Mouse (Mus musculus) urinary bladder, adult 2 months (tissue): Measurements from ENCODE around the gene Gm6614. TPM values are rescaled to one million over a fixed set of nuclear protein-coding genes. Genes with fewer than 3 reads are reported as not detected.
"Not testable (repeated sequence)": the region's sequence is repeated elsewhere in the genome, so short reads cannot be mapped to it uniquely, and the experiment has no call there.

Experiments used
- DNase-seq: peaks from one replicate; pipeline ENCODE4 v3.0.0; 2022; ENCODE audit warnings: low spot score
- polyA plus RNA-seq: library from polyadenylated mRNA; depleted of rRNA; stranded (reverse); fragments of >200 nt; gene quantifications from 2 replicates; pipeline ENCODE4 v1.2.3, GENCODE M21; 2012; rRNA removed

Gene Gm6614
- not detected in 2 replicates for polyA plus RNA-seq

DNA sequence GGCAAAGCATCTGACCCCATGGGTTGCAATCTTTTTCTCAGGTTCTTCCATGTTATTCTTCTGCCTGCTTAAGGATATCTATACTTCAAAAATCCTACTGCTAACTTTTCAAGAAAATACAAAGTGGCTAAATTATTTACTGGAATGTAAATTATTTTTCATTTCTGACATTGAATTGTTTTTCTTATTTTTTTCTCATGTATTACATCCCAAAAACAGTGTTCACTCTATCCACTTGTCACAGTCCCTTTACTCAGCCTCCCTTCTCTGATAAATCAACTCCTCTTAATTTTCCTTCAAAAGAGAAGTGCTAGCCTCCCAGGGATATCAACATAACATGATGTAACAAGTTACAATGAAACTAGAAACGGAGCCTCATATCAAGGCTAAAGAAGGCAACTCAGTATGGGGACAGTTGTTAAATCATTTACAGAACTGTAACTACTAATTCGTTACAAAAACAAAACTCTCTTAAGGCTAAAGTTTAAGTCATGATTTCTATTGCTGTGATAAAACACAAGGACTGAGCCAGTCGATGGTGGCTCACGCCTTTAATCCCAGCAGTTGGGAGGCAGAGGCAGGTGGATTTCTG lies at the start of gene Gm6614:
TSS of gene Gm6614 (minus strand) at position 51 of the 592 bp plus-strand sequence.
- DNase-seq, result no peak

DNA sequence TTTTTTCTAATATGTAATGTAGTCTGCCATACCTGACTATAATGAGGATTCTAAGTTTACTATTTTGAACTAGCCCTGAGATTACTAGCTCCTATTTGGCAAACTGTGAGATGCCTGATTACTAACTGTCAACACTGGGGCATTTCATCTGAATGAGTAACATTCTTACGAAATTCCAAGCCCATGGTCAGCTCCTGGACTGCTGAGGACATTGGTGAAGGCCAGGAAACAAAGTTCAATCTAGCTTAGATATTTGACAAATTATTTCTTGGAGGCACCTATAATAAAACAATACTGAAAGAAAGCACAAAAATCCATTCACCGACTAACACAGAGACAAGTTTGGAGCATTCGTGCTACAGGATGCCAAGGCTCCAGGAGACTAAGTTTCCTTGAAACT lies 47.1 kb upstream of the Gm6614 start:
- DNase-seq, result not testable (repeated sequence)

DNA sequence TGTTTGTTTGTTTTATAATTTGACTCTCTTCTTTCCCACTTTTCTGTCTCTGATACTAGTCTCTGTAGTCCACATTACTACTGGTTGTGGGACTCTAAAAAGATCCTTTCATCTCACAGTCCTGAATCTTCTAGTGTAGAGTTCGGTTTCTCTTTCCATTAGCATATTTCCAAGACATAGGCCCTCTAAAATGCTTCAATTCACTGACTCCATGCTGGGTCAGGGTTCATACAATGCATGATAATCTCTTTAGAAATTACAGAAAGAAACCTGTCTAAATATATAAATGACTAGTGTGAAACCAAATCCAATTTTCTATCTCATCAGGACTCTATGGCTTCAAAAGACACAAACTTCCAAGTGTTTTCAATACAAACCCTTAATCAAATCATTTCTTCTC lies 36.5 kb upstream of the Gm6614 start:
- no peak for DNase-seq

DNA sequence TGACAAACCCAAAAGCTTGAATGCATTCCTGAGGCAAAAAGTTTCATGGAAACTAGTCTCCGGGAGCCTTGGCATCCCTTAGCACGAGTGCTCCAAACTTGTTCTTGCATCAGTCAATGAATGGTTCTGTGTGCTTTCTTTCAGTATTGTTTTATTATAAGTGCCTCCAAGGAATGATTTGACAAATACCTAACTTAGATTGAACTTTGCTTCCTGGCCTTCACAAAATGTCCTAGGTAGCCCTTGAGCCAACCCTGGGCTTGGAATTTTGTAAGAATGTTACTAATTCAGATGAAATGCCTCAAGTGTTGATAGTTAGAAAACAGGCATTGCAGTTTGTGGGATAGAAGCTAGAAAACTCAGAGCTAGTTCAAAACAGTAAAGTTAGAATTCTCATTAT lies 34.5 kb upstream of the Gm6614 start:
- no peak for DNase-seq

DNA sequence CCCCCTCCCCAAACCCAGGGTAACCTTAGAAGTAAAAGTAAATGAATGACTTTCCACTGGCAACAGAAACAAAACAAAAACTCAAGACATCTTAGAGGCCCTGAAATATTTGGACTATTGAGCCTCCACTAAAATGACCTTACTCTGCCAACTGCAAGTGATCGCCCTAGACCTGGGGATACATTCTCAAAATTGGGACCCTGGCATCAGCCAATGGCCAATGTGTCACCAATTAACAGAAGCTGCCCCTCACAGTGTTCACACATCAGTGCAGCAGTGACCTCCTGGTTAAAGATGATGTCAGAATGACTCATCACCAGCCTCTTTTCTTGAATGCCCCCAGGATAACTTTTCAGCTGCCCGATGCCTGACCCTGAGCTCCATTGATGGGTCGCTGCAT lies 30.7 kb upstream of the Gm6614 start:
- DNase-seq, result no peak

DNA sequence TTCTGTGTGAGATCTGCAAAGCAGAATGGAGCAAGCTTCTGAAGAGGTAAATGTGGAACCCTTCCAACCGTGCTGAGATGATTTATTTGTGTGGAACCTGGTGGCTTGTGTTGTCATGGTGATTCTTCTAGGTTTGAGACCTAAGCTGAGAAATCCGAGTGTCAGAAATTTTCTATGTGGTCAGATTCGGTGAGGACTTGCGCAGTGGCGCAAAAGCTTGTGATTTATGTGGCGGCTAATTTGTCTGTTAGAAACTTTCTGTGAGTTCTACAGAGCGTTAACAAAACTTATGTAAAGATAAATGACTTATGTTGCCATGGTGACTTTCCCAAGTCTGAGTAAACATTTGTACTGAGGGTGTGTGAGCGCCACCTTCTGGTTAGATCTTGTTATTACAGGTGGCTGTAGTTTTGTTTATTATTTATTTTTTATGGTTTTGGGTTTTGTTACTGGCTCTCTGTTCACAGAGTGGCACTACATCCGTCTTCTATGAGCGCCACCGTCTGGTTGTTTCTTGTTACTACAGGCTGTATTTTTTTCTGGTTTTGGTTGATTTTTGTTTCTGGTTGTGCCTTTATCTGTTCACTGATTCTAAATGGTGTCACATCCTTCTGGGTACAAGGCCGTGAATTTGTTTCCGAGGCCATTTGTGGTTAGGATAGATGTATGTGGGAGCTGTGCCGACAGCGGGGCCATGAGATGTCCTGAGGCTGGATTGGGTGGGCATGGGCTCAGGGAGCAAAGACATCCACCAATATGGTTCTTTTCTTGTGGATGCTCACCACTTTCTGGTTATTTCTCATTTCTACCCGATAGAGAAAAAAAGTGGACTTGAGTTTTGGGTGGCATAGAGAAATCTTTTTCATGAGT lies 29.3 kb upstream of the Gm6614 start:
- DNase-seq, result no peak

DNA sequence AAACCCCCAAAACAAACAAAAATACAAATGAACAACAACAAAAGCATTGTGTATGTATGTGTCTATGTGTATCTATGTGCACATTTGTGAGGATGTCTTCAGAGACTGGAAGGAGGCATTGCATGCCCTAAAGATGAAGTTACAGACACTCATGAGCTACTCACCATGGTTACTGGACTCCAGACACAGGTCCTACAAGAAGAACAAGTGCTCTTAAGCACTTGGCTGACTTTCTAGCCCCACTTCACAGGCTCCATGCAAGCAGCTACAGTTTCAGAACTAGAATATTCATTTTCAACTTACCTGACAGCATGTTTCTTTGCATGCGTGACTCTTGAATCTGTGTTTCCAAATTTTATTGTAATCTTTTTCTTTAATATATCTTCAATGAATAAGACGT lies 24.6 kb upstream of the Gm6614 start:
- DNase-seq, result no peak

DNA sequence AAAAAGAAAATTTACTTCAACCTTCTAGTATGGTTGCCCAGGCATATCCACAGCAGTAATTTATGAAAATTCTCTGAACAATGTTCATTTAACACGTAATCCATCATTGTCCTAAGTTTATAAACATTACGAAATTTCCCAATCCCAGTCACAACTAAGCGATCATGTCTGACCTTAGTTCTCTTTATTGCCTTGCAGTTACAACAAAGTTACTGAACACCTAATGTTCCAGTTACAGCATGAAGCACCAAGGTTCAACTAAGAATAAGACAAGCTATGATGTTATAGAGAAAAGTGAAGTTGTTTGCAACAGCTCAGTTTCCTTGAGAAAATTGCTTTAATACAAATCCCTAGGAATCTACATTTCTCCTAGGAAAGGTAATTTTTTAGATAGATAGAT lies 10.5 kb upstream of the Gm6614 start:
- no peak for DNase-seq

DNA sequence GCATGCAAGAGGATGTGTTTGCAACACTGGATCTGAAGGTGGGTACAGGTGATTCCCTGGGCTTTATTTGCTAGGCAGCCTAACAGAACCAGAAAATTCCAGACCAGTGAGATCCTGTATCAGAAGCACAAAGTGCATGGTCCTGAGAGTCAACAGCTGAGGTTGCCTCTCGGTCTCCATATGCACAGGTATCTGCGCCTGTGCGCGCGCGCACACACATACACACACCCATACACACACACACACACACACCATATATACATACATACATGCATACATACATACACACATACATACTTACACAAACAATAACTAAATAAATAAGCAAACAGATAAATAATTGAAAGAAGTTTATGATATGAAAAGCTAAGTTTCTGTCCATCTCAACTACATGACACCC lies 24.4 kb downstream of the Gm6614 start:
- DNase-seq, result no peak

DNA sequence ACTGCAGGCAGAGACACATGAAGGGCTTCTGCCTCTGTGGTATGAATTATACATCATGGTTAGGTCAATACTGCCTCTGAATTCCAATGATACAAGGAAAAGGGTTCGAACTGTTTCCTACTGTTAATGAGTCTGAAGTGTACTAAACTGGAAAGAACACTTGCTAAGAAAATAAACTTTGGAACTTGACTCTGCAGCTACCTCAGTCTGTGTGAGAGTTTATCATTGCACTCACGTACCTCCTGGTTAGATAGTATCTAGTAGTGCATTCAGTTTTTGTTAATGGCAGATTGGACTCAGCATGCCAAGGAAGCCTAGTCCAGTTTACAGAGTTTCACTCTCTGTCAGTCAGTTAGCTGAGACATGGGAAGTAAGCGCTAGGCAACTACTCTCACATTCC lies 26.6 kb downstream of the Gm6614 start:
- no peak for DNase-seq

DNA sequence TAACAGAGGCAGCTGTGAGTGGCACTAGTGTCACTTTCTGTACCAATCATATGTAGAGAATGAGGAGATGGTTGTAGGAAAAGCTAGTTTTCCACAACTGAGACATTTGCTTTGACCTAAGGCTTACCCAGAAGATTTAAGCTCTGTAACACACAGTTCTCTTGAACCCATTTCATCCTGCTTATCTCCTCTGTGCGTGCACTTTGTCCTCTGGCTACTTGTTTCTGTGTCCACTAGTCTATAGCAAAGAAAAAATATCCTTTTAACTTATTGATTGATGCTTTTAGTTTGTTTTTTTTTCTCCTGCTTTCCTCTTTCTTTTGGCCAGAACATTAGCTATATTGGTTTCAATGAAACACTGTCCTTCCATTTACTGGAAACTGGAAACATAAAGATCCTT lies 48.8 kb downstream of the Gm6614 start:
- DNase-seq, result no peak

DNA sequence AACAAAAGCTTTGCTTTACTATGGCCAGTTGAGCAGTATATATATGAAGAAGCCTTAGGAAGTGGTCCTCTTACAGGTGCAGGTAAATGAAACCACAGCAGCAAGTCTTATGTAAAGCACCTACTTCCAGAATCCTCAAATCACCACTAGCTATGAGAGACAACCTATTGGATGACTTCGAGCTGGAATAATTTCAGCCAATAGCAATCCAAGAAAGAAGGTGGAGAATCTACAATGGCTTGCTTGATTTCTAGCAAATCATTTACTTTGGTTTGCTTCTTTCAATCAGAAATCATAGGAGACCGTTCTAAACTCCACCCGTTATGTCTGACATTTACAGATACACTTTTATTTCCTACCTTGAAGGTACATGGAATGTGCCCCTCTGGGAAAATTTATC lies 49.4 kb downstream of the Gm6614 start:
- no peak for DNase-seq

DNA sequence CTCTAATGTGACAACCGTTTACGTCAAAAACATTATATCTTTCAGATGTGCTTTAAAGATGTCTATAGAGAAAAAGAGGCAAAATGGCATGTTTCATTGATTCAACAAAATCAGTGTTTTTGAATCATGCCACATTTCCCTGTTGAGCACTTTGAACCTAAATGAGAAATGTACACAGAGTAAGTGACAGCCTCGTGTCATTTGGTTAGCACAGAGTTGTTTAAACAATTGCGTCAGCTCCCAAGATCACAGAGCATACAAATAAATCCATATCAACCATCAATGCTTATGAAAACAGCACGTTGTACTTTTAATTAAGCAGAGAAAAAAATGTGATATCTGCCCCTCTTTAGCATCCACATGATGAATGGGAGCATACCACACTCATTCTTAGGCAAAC lies 50.7 kb downstream of the Gm6614 start:
- no peak for DNase-seq

DNA sequence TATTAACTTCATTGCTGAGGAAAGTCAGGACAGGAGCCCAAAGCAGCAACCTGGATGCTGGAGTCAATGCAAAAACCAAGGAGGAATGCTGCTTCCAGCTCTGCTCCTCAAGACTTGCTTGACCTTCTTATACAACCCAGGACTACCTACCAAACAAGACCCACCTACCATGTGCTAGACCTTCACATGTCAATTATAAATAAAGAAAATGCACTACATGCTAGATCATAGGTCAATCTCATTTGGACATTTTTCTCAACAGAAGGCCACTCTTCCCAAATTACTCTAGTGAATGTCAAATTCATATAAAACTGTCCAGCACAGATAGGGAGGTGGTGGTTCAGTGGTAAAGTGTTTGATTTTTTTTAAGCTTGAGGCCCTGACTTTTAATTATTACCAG lies 64.4 kb downstream of the Gm6614 start, which contains the start of gene Slco1a1:
TSS of gene Slco1a1 (minus strand) at position 101 of the 400 bp plus-strand sequence.
- DNase-seq, result no peak

DNA sequence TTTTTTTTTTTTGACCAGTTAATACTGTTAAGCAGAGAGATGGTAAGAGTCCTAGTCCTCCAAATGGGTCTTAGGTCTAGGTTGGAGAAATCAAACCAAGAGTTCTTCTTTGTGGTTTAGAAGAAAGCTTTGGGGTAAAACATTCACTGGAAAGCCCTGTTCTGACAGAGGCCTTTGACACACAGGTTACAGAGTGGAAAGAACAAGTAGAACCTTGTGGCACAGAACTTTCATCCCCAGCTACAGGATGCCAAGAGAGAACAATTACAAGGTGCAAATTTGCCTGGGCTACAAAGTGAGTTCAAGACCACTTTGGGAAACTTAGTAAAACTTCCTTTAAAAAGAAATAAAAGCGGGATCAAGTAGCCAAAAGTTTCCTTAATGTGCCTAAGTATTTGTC lies 70.8 kb downstream of the Gm6614 start:
- DNase-seq, result no peak

Other genes starting within 250 kb of the Gm6614 start
- gene Gm5724, start 237.6 kb downstream of the Gm6614 start, polyA plus RNA-seq, result 0.03 TPM in 1 of 2 replicates, not detected in the other
- gene Slco1a4, start 155.2 kb downstream of the Gm6614 start, polyA plus RNA-seq, result 0.87 and 0.99 TPM in 2 replicates
- gene Slco1a1, start 64.5 kb downstream of the Gm6614 start, polyA plus RNA-seq, result 0.06 TPM in 1 of 2 replicates, not detected in the other
- not detected in 2 replicates for gene Slco1a6, start 197.1 kb upstream of the Gm6614 start, polyA plus RNA-seq